Mouse (Mus musculus): ENCODE measurements around the gene Mier2. TPM values are rescaled to one million over a fixed set of nuclear protein-coding genes. Genes with fewer than 3 reads are reported as not detected.

Gene Mier2
- polyA plus RNA-seq, 1 experiment from 2014 or later = 56.2 TPM

GRCm38 (mm10) chr10:79548546-79548945, 6.5 kb downstream of the Mier2 start:
- H3K9me3 ChIP-seq (replicated peaks; ENCODE audit: control insufficient read depth, low read length, poor library complexity, severe bottlenecking) = no peaks in the 10 kb centered on the region
- H3K27me3 ChIP-seq (ENCODE audit: control insufficient read depth, insufficient read depth, low read depth, low read length) = no peaks in the 10 kb centered on the region
- WGBS = 92% methylated on average over 5 of the region's 5 CpGs
- H3K9ac ChIP-seq (ENCODE audit: low read depth, low read length) = no peak overlapping the region
- H3K4me1 ChIP-seq (ENCODE audit: control insufficient read depth, insufficient read depth, low read length) = peaks cover 12% of the 10 kb centered on the region
- H3K4me2 ChIP-seq (ENCODE audit: low read length) = no peak overlapping the region
- ATAC-seq = no peak
- no peak overlapping the region for H3K4me3 ChIP-seq (ENCODE audit: low read depth, low read length)
- peaks cover 31% of the 10 kb centered on the region for H3K36me3 ChIP-seq (ENCODE audit: control insufficient read depth, insufficient read depth, low read length)
- H3K27ac ChIP-seq (ENCODE audit: low read length) = no peak overlapping the region

DNA sequence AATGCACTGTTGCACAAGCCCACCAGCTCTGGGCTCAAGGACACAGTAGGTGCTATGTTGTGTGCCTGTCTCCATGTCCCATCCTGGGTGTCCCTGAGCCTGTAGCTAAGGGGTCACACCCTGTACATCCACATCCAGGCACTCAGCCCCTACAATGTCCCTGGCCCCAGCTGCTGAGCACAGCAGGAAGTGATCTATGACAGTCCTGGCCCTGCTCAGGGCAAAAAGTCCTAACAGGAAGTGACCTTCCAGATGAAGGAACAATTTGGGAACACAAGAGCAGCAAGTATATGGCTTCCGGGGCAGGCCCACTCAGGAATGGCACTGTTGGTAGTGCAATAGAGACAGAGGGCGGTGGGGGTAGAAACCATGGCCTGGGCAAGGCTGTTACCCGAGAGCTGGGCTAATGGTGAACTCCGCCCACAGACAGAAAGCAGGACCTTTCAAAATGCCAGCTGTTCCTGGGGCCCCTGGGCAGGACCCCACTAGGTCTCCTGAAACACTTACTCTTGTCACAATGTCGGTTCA, 7.8 kb downstream of the Mier2 start:
- Histone ChIP-seq H3K4me1 (ENCODE audit: control insufficient read depth, insufficient read depth, low read length) (no peaks in the 10 kb centered on the region), H3K4me3 (ENCODE audit: low read depth, low read length) (no peak overlapping the region), H3K27ac (ENCODE audit: low read length) (no peak overlapping the region), H3K9ac (ENCODE audit: low read depth, low read length) (no peak overlapping the region), H3K36me3 (ENCODE audit: control insufficient read depth, insufficient read depth, low read length) (peaks cover 34% of the 10 kb centered on the region), H3K9me3 (replicated peaks; ENCODE audit: control insufficient read depth, low read length, poor library complexity, severe bottlenecking) (no peaks in the 10 kb centered on the region), H3K4me2 (ENCODE audit: low read length) (no peak overlapping the region), H3K27me3 (ENCODE audit: control insufficient read depth, insufficient read depth, low read depth, low read length) (no peaks in the 10 kb centered on the region)
- no peak for ATAC-seq
- 88% methylated on average over 5 of the region's 5 CpGs for WGBS

GRCm38 (mm10) chr10:79546483-79546882, 8.5 kb downstream of the Mier2 start:
- Histone ChIP-seq H3K4me1 (ENCODE audit: control insufficient read depth, insufficient read depth, low read length) (no peaks in the 10 kb centered on the region), H3K4me3 (ENCODE audit: low read depth, low read length) (no peak overlapping the region), H3K9me3 (replicated peaks; ENCODE audit: control insufficient read depth, low read length, poor library complexity, severe bottlenecking) (no peaks in the 10 kb centered on the region), H3K36me3 (ENCODE audit: control insufficient read depth, insufficient read depth, low read length) (peaks cover 39% of the 10 kb centered on the region), H3K4me2 (ENCODE audit: low read length) (no peak overlapping the region), H3K27me3 (ENCODE audit: control insufficient read depth, insufficient read depth, low read depth, low read length) (no peaks in the 10 kb centered on the region), H3K9ac (ENCODE audit: low read depth, low read length) (no peak overlapping the region), H3K27ac (ENCODE audit: low read length) (no peak overlapping the region)
- no peak for ATAC-seq
- 93% methylated on average over 11 of the region's 11 CpGs for WGBS

- peaks cover 43% of the 10 kb centered on the region for H3K36me3 ChIP-seq (ENCODE audit: control insufficient read depth, insufficient read depth, low read length)
- H3K9ac ChIP-seq (ENCODE audit: low read depth, low read length) = no peak overlapping the region
- no peak overlapping the region for H3K4me3 ChIP-seq (ENCODE audit: low read depth, low read length)
- H3K4me2 ChIP-seq (ENCODE audit: low read length) = no peak overlapping the region
- 90% methylated on average over 12 of the region's 12 CpGs for WGBS
- no peak for ATAC-seq
- no peaks in the 10 kb centered on the region for H3K9me3 ChIP-seq (replicated peaks; ENCODE audit: control insufficient read depth, low read length, poor library complexity, severe bottlenecking)
- H3K27me3 ChIP-seq (ENCODE audit: control insufficient read depth, insufficient read depth, low read depth, low read length) = no peaks in the 10 kb centered on the region
- no peaks in the 10 kb centered on the region for H3K4me1 ChIP-seq (ENCODE audit: control insufficient read depth, insufficient read depth, low read length)
- no peak overlapping the region for H3K27ac ChIP-seq (ENCODE audit: low read length)
These were observed 9.1 kb downstream of the Mier2 start for GRCm38 (mm10) chr10:79545891-79546290.

DNA sequence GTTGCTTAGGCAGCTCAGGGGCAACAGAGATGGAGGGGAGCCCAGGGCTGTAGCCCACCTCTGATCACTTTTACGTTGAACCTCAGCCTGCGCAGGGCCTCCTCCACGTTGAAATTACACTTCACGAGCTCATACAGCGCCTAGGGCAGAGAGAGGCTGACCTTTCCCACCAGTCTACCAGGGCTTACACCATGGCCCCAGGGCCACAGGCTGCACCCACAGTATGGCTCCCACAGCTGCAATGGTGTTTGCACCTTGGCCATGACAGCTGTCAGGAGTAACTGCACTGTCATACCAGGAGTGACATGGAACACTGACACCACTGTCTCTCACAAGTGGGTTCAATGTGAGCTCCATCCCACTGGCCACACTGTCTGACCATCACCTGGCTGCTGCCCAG, 10.4 kb downstream of the Mier2 start:
- no peak for ATAC-seq
- Histone ChIP-seq H3K4me2 (ENCODE audit: low read length) (no peak overlapping the region), H3K27me3 (ENCODE audit: control insufficient read depth, insufficient read depth, low read depth, low read length) (no peaks in the 10 kb centered on the region), H3K4me3 (ENCODE audit: low read depth, low read length) (no peak overlapping the region), H3K9ac (ENCODE audit: low read depth, low read length) (no peak overlapping the region), H3K9me3 (replicated peaks; ENCODE audit: control insufficient read depth, low read length, poor library complexity, severe bottlenecking) (no peaks in the 10 kb centered on the region), H3K36me3 (ENCODE audit: control insufficient read depth, insufficient read depth, low read length) (peaks cover 56% of the 10 kb centered on the region), H3K4me1 (ENCODE audit: control insufficient read depth, insufficient read depth, low read length) (no peaks in the 10 kb centered on the region), H3K27ac (ENCODE audit: low read length) (no peak overlapping the region)
- 96% methylated on average over 5 of the region's 5 CpGs for WGBS

- WGBS = 86% methylated on average over 9 of the region's 9 CpGs
- Histone ChIP-seq H3K4me1 (ENCODE audit: control insufficient read depth, insufficient read depth, low read length) (no peaks in the 10 kb centered on the region), H3K27me3 (ENCODE audit: control insufficient read depth, insufficient read depth, low read depth, low read length) (no peaks in the 10 kb centered on the region), H3K27ac (ENCODE audit: low read length) (no peak overlapping the region), H3K9me3 (replicated peaks; ENCODE audit: control insufficient read depth, low read length, poor library complexity, severe bottlenecking) (no peaks in the 10 kb centered on the region), H3K4me2 (ENCODE audit: low read length) (no peak overlapping the region), H3K36me3 (ENCODE audit: control insufficient read depth, insufficient read depth, low read length) (peaks cover 55% of the 10 kb centered on the region), H3K4me3 (ENCODE audit: low read depth, low read length) (no peak overlapping the region), H3K9ac (ENCODE audit: low read depth, low read length) (no peak overlapping the region)
- no peak for ATAC-seq
These were observed 11.0 kb downstream of the Mier2 start for GRCm38 (mm10) chr10:79543884-79544597.

- no peaks in the 10 kb centered on the region for H3K27me3 ChIP-seq (ENCODE audit: control insufficient read depth, insufficient read depth, low read depth, low read length)
- 97% methylated on average over 11 of the region's 11 CpGs for WGBS
- H3K9ac ChIP-seq (ENCODE audit: low read depth, low read length) = no peak overlapping the region
- peaks cover 56% of the 10 kb centered on the region for H3K36me3 ChIP-seq (ENCODE audit: control insufficient read depth, insufficient read depth, low read length)
- no peaks in the 10 kb centered on the region for H3K9me3 ChIP-seq (replicated peaks; ENCODE audit: control insufficient read depth, low read length, poor library complexity, severe bottlenecking)
- H3K4me2 ChIP-seq (ENCODE audit: low read length) = no peak overlapping the region
- H3K27ac ChIP-seq (ENCODE audit: low read length) = no peak overlapping the region
- H3K4me1 ChIP-seq (ENCODE audit: control insufficient read depth, insufficient read depth, low read length) = no peaks in the 10 kb centered on the region
- H3K4me3 ChIP-seq (ENCODE audit: low read depth, low read length) = no peak overlapping the region
- no peak for ATAC-seq
These were observed 12.8 kb downstream of the Mier2 start for GRCm38 (mm10) chr10:79542171-79542570.

DNA sequence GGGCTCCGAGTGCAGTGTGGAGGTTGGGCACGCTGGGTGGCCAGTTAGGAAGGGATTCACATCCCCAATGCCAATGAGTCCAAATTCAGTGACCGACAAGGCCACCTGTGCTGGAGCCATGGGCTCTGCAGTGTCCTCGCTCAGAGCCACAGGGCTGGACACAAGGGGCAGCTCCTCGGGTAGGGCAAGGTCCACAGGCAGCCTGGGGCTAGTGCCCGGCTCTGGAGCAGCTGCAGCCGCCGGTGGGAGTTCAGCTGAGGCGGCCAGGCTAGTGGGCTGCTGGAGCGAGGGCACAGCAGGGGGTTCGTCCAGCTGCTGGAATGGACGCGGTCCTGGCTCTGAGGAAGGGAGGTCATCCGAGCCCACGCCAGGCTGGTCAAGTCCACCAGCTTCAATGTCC, 13.5 kb downstream of the Mier2 start:
- Histone ChIP-seq H3K4me1 (ENCODE audit: control insufficient read depth, insufficient read depth, low read length) (no peaks in the 10 kb centered on the region), H3K4me3 (ENCODE audit: low read depth, low read length) (no peak overlapping the region), H3K9me3 (replicated peaks; ENCODE audit: control insufficient read depth, low read length, poor library complexity, severe bottlenecking) (no peaks in the 10 kb centered on the region), H3K36me3 (ENCODE audit: control insufficient read depth, insufficient read depth, low read length) (peaks cover 51% of the 10 kb centered on the region), H3K27ac (ENCODE audit: low read length) (no peak overlapping the region), H3K4me2 (ENCODE audit: low read length) (no peak overlapping the region), H3K27me3 (ENCODE audit: control insufficient read depth, insufficient read depth, low read depth, low read length) (no peaks in the 10 kb centered on the region), H3K9ac (ENCODE audit: low read depth, low read length) (no peak overlapping the region)
- ATAC-seq = no peak
- 70% methylated on average over 15 of the region's 15 CpGs for WGBS

- Histone ChIP-seq H3K4me1 (ENCODE audit: control insufficient read depth, insufficient read depth, low read length) (no peaks in the 10 kb centered on the region), H3K9me3 (replicated peaks; ENCODE audit: control insufficient read depth, low read length, poor library complexity, severe bottlenecking) (no peaks in the 10 kb centered on the region), H3K4me2 (ENCODE audit: low read length) (no peak overlapping the region), H3K27ac (ENCODE audit: low read length) (no peak overlapping the region), H3K9ac (ENCODE audit: low read depth, low read length) (no peak overlapping the region), H3K4me3 (ENCODE audit: low read depth, low read length) (no peak overlapping the region), H3K36me3 (ENCODE audit: control insufficient read depth, insufficient read depth, low read length) (peaks cover 49% of the 10 kb centered on the region), H3K27me3 (ENCODE audit: control insufficient read depth, insufficient read depth, low read depth, low read length) (no peaks in the 10 kb centered on the region)
- WGBS = 97% methylated on average over 11 of the region's 11 CpGs
- no peak for ATAC-seq
These were observed 14.3 kb downstream of the Mier2 start for GRCm38 (mm10) chr10:79540746-79541145.
